Mouse (Mus musculus) G1E (cell line): ENCODE measurements around the gene Als2cr12. TPM values are rescaled to one million over a fixed set of nuclear protein-coding genes. Genes with fewer than 3 reads are reported as not detected.

Experiments
- ATAC-seq: 2 replicates; pipeline ENCODE4 v1.8.0; 2016; ENCODE audit warnings: mild to moderate bottlenecking; ENCODE audit not compliant: insufficient number of reproducible peaks, poor library complexity, low FRiP score, severe bottlenecking; ENCODE audit errors: extremely low read depth
- DNase-seq: peaks from one replicate; pipeline ENCODE4 v3.0.0; 2012; ENCODE audit warnings: low spot score
- H3K27me3 ChIP-seq: 2 replicates; pipeline ENCODE4 v1.6.1; 2012; ENCODE audit warnings: mild to moderate bottlenecking, low read length, inconsistent platforms; ENCODE audit not compliant: insufficient read depth
- H3K36me3 ChIP-seq: replicated peaks from 2 replicates; pipeline ENCODE3; 2012; ENCODE audit warnings: mild to moderate bottlenecking, inconsistent platforms
- H3K4me1 ChIP-seq: 2 replicates; pipeline ENCODE4 v1.6.1; 2012; ENCODE audit warnings: low read depth, low read length, inconsistent platforms, mixed read lengths; ENCODE audit not compliant: insufficient read depth
- H3K4me3 ChIP-seq: 2 replicates; pipeline ENCODE4 v1.5.1; 2012; ENCODE audit warnings: low read depth, mild to moderate bottlenecking, inconsistent platforms, low read length, moderate library complexity, mixed read lengths
- H3K9me3 ChIP-seq: replicated peaks from 2 replicates; pipeline ENCODE4 v1.6.1; 2012; ENCODE audit warnings: inconsistent platforms
- CTCF ChIP-seq: IDR thresholded peaks from 2 replicates; pipeline ENCODE4 v1.5.1; 2012; ENCODE audit warnings: low read depth, low read length, inconsistent platforms, mixed read lengths
- GATA1 ChIP-seq: IDR thresholded peaks from 2 replicates; pipeline ENCODE4 v1.6.1; 2012; ENCODE audit warnings: borderline replicate concordance, low read length, inconsistent platforms, mixed read lengths
- GATA2 ChIP-seq: IDR thresholded peaks from 2 replicates; pipeline ENCODE4 v1.6.1; 2012; ENCODE audit warnings: low read depth, low read length, inconsistent platforms, borderline replicate concordance
- POLR2AphosphoS5 ChIP-seq: IDR thresholded peaks from 2 replicates; pipeline ENCODE4 v1.6.1; 2012; ENCODE audit warnings: low read depth, low read length, inconsistent platforms; ENCODE audit not compliant: insufficient replicate concordance
- TAL1 ChIP-seq: conservative IDR thresholded peaks from 2 replicates; pipeline ENCODE4 v1.6.1; 2012; ENCODE audit warnings: low read depth, low read length, inconsistent platforms, mixed read lengths
- polyA plus RNA-seq: library from polyadenylated mRNA; stranded (reverse); fragments of >175 nt; gene quantifications from 2 replicates; pipeline ENCODE4 v1.2.3, GENCODE M21; 2012
- total RNA-seq, 2 experiments: library from RNA; stranded (forward) in 1 of 2; stranded (reverse) in 1 of 2; fragments of 200-1000 nt in 1 of 2; fragments of >200 nt in 1 of 2; fragmentation: Nextera tagmentation in 1 of 2; gene quantifications; 2 replicates each; pipeline ENCODE4 v1.2.3; 2014 to 2017

The Als2cr12 gene
- total and polyA plus RNA-seq, 3 experiments = 0.22 TPM; not detected in 2

DNA sequence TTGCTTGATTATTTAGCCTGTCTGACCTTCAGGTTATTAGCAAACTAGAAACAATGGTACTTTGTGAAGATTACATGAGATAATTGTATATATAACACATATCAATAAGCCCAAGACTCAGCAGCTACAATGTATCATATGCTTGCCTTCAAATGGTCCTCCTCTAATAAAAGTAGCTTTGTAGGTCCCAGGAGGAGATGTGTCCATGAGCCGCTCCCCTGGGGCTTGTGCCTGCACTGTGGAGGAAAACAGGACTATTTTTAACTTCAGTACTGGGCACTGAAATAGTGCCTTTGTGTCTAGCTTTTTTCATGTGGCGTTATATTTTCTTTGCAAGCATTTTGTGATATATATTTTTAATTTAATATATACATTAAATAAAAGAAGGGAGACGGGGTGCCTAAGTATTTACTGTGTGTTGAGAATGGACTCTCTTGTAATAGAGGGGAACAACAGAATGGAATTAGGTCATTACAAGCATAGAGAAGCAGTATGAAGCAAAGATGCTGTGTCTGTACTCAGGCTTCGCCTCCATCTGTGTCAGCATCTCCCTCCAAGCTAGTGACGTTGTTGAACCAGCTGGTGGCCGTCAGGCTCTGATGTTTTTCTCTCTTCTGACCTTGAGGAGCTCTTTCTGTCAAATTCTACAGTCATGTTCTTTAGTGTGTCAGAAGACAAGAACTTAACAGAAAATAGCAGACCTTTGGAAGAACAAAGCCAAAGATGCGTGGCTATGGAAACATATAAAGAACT is 73.6 kb downstream of the Als2cr12 start:
- Histone ChIP-seq H3K4me3 (no peak overlapping the region), H3K9me3 (peaks cover 3% of the 10 kb centered on the region; the same call in 1 of the 2 replicates), H3K27me3 (peaks cover 15% of the 10 kb centered on the region), H3K4me1 (peaks cover 9% of the 10 kb centered on the region), H3K36me3 (no peaks in the 10 kb centered on the region)
- DNase-seq (no peak), ATAC-seq (no peak)
- TF ChIP-seq CTCF (no peak), GATA1 (no peak), GATA2 (no peak), TAL1 (no peak), POLR2AphosphoS5 (no peak)

DNA sequence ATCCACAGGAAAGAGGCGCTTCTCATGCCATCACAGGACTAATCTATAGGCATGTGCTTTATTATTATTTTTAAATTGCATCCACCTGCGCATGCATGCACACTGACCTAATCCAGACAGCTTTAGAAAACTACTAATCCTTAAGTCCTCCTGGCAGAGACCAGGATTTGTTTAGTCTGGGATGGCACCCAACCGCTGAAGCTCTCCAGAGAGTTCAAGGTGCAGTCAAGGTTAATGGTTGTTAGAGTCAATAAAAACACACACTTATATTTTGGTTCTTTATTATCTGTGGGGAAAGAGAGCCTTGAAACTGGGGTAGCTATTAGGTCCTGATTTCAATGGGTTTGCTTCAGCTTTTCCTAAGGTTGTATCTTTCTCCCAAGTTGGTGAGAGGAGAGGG is 74.5 kb downstream of the Als2cr12 start:
- Histone ChIP-seq H3K36me3 (no peaks in the 10 kb centered on the region), H3K9me3 (peaks cover 3% of the 10 kb centered on the region; the same call in 1 of the 2 replicates), H3K4me3 (no peak overlapping the region), H3K27me3 (peaks cover 11% of the 10 kb centered on the region), H3K4me1 (peaks cover 9% of the 10 kb centered on the region)
- no peak for TF ChIP-seq CTCF
- TF ChIP-seq POLR2AphosphoS5 = no peak
- TF ChIP-seq GATA1 = no peak
- TF ChIP-seq GATA2 = no peak
- no peak for TF ChIP-seq TAL1
- DNase-seq (no peak), ATAC-seq (no peak)

DNA sequence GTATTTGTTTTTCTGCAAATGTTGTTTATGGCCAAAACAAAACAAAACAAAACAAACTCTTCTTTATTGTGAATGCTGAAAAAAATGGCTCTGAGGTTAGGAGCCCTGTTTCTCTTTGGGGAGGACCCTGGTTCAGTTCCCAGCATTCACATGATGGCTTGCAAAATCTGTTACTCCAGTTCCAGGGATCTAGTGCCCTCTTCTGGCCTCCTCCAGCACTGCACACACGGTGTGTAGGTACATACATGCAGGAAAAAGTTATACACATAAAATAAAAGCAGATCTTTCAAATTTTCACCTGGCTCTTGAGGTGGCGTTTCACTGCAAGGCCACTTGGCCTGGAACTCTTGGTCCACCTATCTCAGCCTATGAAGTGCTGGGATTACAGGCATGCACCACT is 77.0 kb downstream of the Als2cr12 start:
- no peak for DNase-seq
- Histone ChIP-seq H3K27me3 (peaks cover 15% of the 10 kb centered on the region), H3K36me3 (no peaks in the 10 kb centered on the region), H3K4me1 (peaks cover 17% of the 10 kb centered on the region), H3K4me3 (no peak overlapping the region), H3K9me3 (peaks cover 3% of the 10 kb centered on the region; the same call in 1 of the 2 replicates)
- TF ChIP-seq CTCF (0 out of 2 replicates have a peak, but pooled peaks have one; percentile 16), GATA2 (no peak)
- no peak for ATAC-seq

DNA sequence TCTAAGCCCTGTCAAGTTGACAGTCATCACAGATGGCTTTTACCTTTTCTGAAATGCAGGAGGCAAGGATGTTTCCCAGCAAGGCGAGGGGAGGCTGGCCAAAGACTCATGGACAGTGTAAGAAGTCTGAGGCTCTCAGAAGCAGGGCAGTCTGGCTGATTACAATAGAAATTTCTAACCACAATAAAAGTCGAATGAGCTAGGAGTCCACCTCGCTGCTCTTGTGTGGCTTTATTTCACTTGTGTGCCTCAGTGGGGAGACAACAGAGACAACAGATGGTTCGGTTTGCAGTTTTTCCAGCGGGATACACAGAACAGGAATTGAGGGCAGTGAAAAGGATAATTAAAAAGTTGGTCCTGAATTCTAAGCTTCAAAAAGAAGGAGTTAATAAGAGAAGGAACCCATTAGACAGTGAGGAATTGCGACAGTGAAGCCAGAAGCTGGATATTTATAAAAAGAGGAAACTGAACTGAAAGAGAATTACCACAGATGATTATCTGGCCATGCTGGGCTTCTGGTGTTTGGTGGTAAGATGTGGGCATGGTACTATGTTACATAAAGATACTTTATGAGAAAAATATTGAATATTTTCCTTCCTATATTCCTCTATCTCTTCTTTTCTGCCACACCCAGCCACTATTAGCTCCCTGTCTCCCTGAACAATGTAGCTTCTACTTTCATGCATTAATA is 77.7 kb downstream of the Als2cr12 start:
- H3K27me3 ChIP-seq = peaks cover 12% of the 10 kb centered on the region
- ATAC-seq = no peak
- DNase-seq = peak; percentile 6
- peaks cover 3% of the 10 kb centered on the region; the same call in 1 of the 2 replicates for H3K9me3 ChIP-seq
- no peak overlapping the region for H3K4me3 ChIP-seq
- H3K36me3 ChIP-seq = no peaks in the 10 kb centered on the region
- TF ChIP-seq TAL1 (no peak), CTCF (no peak), GATA2 (no peak), POLR2AphosphoS5 (no peak), GATA1 (no peak)
- peaks cover 17% of the 10 kb centered on the region for H3K4me1 ChIP-seq

DNA sequence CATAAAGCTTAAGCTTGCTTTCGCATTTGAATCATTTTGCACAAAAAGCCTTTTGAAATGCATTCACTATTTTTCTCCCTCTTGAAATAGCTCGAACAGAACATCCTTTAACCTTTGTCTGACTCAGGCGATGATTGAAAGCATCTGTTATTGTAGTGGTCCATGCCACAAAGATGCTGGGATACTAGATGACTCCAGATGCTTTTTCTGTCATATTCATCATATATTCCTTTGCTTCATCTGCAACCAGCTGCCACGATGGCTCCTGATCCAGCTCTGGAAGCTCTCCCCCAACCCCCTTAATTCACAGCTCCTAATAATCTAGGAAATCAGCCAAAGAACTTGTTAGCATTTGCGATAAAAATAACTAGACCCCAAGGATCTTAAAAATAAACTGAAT is 78.7 kb downstream of the Als2cr12 start:
- DNase-seq = no peak
- Histone ChIP-seq H3K4me1 (peaks cover 17% of the 10 kb centered on the region), H3K4me3 (no peak overlapping the region), H3K27me3 (peaks cover 17% of the 10 kb centered on the region), H3K9me3 (peaks cover 3% of the 10 kb centered on the region; the same call in 1 of the 2 replicates), H3K36me3 (no peaks in the 10 kb centered on the region)
- no peak for TF ChIP-seq GATA2
- TF ChIP-seq POLR2AphosphoS5 = no peak
- TF ChIP-seq CTCF = no peak
- TF ChIP-seq GATA1 = no peak
- no peak for TF ChIP-seq TAL1
- no peak for ATAC-seq

DNA sequence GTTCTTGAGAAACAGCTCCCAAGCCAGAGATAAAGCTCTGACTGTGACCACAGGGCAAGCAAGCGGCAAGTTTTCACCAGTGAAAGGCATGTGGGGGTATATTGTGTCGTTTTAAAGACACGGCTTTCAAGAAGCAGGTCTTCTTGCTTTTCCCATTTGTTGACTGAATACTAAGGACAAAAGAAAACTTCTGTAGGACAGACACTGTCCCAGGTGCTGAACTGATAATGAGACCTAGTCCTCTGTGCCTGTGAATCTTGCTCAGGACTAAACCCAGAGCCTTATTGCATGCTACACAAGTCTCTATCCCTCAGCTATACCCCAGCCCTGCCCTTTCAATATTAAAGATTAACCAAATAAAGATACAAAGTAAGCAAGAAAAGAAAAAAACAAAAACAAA is 79.6 kb downstream of the Als2cr12 start:
- H3K36me3 ChIP-seq = no peaks in the 10 kb centered on the region
- no peak for ATAC-seq
- peaks cover 17% of the 10 kb centered on the region for H3K27me3 ChIP-seq
- peaks cover 3% of the 10 kb centered on the region; the same call in 1 of the 2 replicates for H3K9me3 ChIP-seq
- no peak for TF ChIP-seq POLR2AphosphoS5
- TF ChIP-seq TAL1 = no peak
- TF ChIP-seq GATA2 = no peak
- TF ChIP-seq CTCF = no peak
- TF ChIP-seq GATA1 = no peak
- peaks cover 17% of the 10 kb centered on the region for H3K4me1 ChIP-seq
- no peak for DNase-seq
- no peak overlapping the region for H3K4me3 ChIP-seq
